Mouse (Mus musculus): ENCODE measurements around the gene Hesx1. TPM values are rescaled to one million over a fixed set of nuclear protein-coding genes. Genes with fewer than 3 reads are reported as not detected.

Hesx1 gene
- polyA plus RNA-seq, 1 experiment from 2014 or later = not detected

GRCm38 (mm10) chr14:27044967-27045361, 50.7 kb downstream of the Hesx1 start:
- H3K4me1 ChIP-seq (ENCODE audit: insufficient read depth, low read depth, low read length) = peaks cover 5% of the 10 kb centered on the region; the same call in 1 of the 2 replicates
- no peak overlapping the region for H3K9ac ChIP-seq (replicated peaks; ENCODE audit: low read depth)

GRCm38 (mm10) chr14:27048231-27048956, 54.2 kb downstream of the Hesx1 start:
- 68% methylated on average over 8 of the region's 8 CpGs for WGBS
- ATAC-seq = no peak
- Histone ChIP-seq H3K4me2 (replicated peaks; ENCODE audit: low read depth, low read length) (no peak overlapping the region), H3K9me3 (ENCODE audit: low read length) (no peaks in the 10 kb centered on the region), H3K4me1 (ENCODE audit: insufficient read depth, low read depth, low read length) (peaks cover 4% of the 10 kb centered on the region; the same call in 1 of the 2 replicates), H3K4me3 (ENCODE audit: low read depth, low read length) (no peak overlapping the region), H3K27me3 (replicated peaks; ENCODE audit: insufficient read depth, low read length) (no peaks in the 10 kb centered on the region), H3K9ac (replicated peaks; ENCODE audit: low read depth) (no peak overlapping the region), H3K27ac (ENCODE audit: low read length) (no peak overlapping the region), H3K36me3 (ENCODE audit: insufficient read depth, low read length) (no peaks in the 10 kb centered on the region)
- no peak for DNase-seq (ENCODE audit: low spot score)
- TF ChIP-seq EP300 (IDR thresholded peaks at IDR 0.05) (no peak), CTCF (IDR thresholded peaks at IDR 0.05) (no peak)

More at GRCm38 (mm10) chr14:27044967-27045361, 50.7 kb downstream of the Hesx1 start:
- H3K4me2 ChIP-seq (replicated peaks; ENCODE audit: low read depth, low read length) = 0 out of 2 replicates have a peak overlapping the region, but pooled peaks have one; percentile 14
- peak; percentile 93 for ATAC-seq
- no peaks in the 10 kb centered on the region for H3K36me3 ChIP-seq (ENCODE audit: insufficient read depth, low read length)
- H3K9me3 ChIP-seq (ENCODE audit: low read length) = no peaks in the 10 kb centered on the region
- DNase-seq (ENCODE audit: low spot score) = peak; percentile 76
- TF ChIP-seq EP300 (IDR thresholded peaks at IDR 0.05) = peak; percentile 27; the same call in 1 of the 2 replicates
- TF ChIP-seq CTCF (IDR thresholded peaks at IDR 0.05) = peak; percentile 60
- H3K27me3 ChIP-seq (replicated peaks; ENCODE audit: insufficient read depth, low read length) = no peaks in the 10 kb centered on the region
- H3K27ac ChIP-seq (ENCODE audit: low read length) = 0 out of 2 replicates have a peak overlapping the region, but pooled peaks have one; percentile 38
- H3K4me3 ChIP-seq (ENCODE audit: low read depth, low read length) = no peak overlapping the region
- WGBS = 21% methylated on average over 2 of the region's 2 CpGs

GRCm38 (mm10) chr14:27050043-27050442, 55.8 kb downstream of the Hesx1 start:
- TF ChIP-seq EP300 (IDR thresholded peaks at IDR 0.05) (no peak), CTCF (IDR thresholded peaks at IDR 0.05) (no peak)
- ATAC-seq (no peak), DNase-seq (ENCODE audit: low spot score) (no peak)
- Histone ChIP-seq H3K4me1 (ENCODE audit: insufficient read depth, low read depth, low read length) (no peaks in the 10 kb centered on the region), H3K27ac (ENCODE audit: low read length) (no peak overlapping the region), H3K9ac (replicated peaks; ENCODE audit: low read depth) (no peak overlapping the region), H3K4me3 (ENCODE audit: low read depth, low read length) (no peak overlapping the region), H3K36me3 (ENCODE audit: insufficient read depth, low read length) (no peaks in the 10 kb centered on the region), H3K27me3 (replicated peaks; ENCODE audit: insufficient read depth, low read length) (no peaks in the 10 kb centered on the region), H3K4me2 (replicated peaks; ENCODE audit: low read depth, low read length) (no peak overlapping the region), H3K9me3 (ENCODE audit: low read length) (no peaks in the 10 kb centered on the region)
- WGBS = 58% methylated on average over 9 of the region's 9 CpGs

DNA sequence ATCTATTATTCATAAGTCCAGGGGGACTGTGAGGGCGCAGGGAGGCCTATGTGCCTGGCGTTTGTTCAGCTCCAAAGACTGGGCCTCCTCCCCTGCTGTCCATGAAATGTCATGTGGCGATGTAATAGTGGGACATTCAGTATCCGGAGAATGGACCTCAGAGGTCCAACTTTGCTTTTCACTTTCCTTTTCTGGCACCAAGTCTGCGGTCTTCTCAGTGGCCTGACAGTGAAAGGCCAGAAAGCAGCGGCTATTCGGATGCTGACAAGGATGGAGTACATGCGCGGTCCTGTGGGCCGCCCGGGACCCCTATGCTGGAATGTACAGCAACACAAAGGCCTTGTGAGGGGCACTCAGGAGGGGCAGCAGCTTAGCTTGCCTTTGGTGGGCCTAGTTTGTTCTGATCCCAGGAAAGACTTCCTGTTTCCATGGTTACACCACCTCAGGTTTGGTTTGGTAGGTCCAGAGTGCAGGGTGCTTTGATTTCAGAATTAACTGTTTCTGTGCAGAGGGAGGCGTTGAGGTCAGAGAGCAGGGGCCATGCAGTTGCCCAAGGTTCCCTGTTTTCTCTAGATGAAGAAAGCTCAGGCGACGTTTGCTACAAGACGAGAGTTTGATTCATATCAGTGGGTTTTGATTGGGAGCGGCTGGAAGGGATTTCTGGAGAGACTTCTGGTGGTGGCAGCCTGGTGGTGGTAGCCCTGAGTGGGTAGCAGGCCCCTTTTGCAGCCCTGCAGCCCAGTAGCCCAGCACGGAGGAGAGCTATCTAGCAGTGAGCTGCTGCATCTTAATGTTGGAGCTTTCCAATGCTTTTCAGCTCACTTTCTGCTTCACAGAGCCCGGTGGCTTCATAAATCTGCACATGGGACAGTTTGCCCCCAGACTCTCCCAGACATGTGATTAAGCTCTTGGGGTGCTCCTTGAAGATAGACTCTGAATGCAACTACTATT, 56.6 kb downstream of the Hesx1 start:
- H3K27ac ChIP-seq (ENCODE audit: low read length) = no peak overlapping the region
- ATAC-seq (no peak), DNase-seq (ENCODE audit: low spot score) (no peak)
- H3K27me3 ChIP-seq (replicated peaks; ENCODE audit: insufficient read depth, low read length) = no peaks in the 10 kb centered on the region
- no peaks in the 10 kb centered on the region for H3K9me3 ChIP-seq (ENCODE audit: low read length)
- 50% methylated on average over 18 of the region's 18 CpGs for WGBS
- H3K36me3 ChIP-seq (ENCODE audit: insufficient read depth, low read length) = no peaks in the 10 kb centered on the region
- no peak for TF ChIP-seq CTCF (IDR thresholded peaks at IDR 0.05)
- TF ChIP-seq EP300 (IDR thresholded peaks at IDR 0.05) = no peak
- no peak overlapping the region for H3K9ac ChIP-seq (replicated peaks; ENCODE audit: low read depth)
- no peak overlapping the region for H3K4me3 ChIP-seq (ENCODE audit: low read depth, low read length)
- H3K4me2 ChIP-seq (replicated peaks; ENCODE audit: low read depth, low read length) = no peak overlapping the region
- H3K4me1 ChIP-seq (ENCODE audit: insufficient read depth, low read depth, low read length) = no peaks in the 10 kb centered on the region

DNA sequence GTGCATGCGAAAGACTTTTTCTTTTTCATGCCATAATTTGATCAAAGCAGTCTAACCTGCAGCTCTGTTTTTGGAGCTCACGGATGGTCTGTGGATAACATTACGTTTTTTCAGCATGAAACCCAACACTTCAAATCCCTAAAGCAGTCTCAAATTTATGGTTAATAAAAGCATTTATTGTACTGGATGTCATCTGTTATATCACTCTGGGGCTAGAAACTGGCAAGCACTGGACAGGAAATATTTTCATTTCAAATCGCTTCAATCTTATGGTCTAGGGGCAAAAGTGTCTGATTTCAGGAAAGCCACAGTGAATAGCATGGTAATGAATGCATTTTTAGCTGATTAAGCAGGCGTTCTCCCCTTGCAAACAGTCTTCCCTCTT, 57.3 kb downstream of the Hesx1 start:
- Histone ChIP-seq H3K36me3 (ENCODE audit: insufficient read depth, low read length) (no peaks in the 10 kb centered on the region), H3K4me3 (ENCODE audit: low read depth, low read length) (no peak overlapping the region), H3K9ac (replicated peaks; ENCODE audit: low read depth) (no peak overlapping the region), H3K27me3 (replicated peaks; ENCODE audit: insufficient read depth, low read length) (no peaks in the 10 kb centered on the region), H3K4me2 (replicated peaks; ENCODE audit: low read depth, low read length) (no peak overlapping the region), H3K4me1 (ENCODE audit: insufficient read depth, low read depth, low read length) (no peaks in the 10 kb centered on the region), H3K9me3 (ENCODE audit: low read length) (no peaks in the 10 kb centered on the region), H3K27ac (ENCODE audit: low read length) (no peak overlapping the region)
- ATAC-seq (no peak), DNase-seq (ENCODE audit: low spot score) (no peak)
- no peak for TF ChIP-seq CTCF (IDR thresholded peaks at IDR 0.05)
- TF ChIP-seq EP300 (IDR thresholded peaks at IDR 0.05) = no peak
- WGBS = 69% methylated on average over 5 of the region's 5 CpGs

Other genes with a start within 250 kb of the Hesx1 start
- 0.24 and 0.64 TPM in 2 replicates for gene Asb14, start 99.9 kb upstream of the Hesx1 start, polyA plus RNA-seq (2015; fragmentation: Nextera tagmentation; extraction: Ambion mirVana)
- gene Appl1, start 23.2 kb upstream of the Hesx1 start, polyA plus RNA-seq (2015; fragmentation: Nextera tagmentation; extraction: Ambion mirVana) = 27.8 and 29.9 TPM in 2 replicates
- gene Il17rd, start 44.5 kb downstream of the Hesx1 start, polyA plus RNA-seq (2015; fragmentation: Nextera tagmentation; extraction: Ambion mirVana) = 2.1 and 2.2 TPM in 2 replicates
- 37.3 and 44.8 TPM in 2 replicates for gene Arhgef3, start 120.5 kb downstream of the Hesx1 start, polyA plus RNA-seq (2015; fragmentation: Nextera tagmentation; extraction: Ambion mirVana)

Measured in lung, postnatal 0 days (tissue).